Mouse (Mus musculus) megakaryocyte-erythroid progenitor cell, adult 5-6 weeks (primary cell): ENCODE measurements at regions not wholly inside any gene's neighbourhood (a gene's known extent, or its start where the extent isn't known, plus 50 kb on each side); places are given as distances from the start of the nearest gene placed in this dataset.

Source experiments
- ATAC-seq: replicated peaks from 2 replicates; pipeline ENCODE4 v1.8.0; 2016; ENCODE audit warnings: mild to moderate bottlenecking, inconsistent platforms; ENCODE audit not compliant: severe bottlenecking, poor library complexity, low FRiP score, low TSS enrichment

DNA sequence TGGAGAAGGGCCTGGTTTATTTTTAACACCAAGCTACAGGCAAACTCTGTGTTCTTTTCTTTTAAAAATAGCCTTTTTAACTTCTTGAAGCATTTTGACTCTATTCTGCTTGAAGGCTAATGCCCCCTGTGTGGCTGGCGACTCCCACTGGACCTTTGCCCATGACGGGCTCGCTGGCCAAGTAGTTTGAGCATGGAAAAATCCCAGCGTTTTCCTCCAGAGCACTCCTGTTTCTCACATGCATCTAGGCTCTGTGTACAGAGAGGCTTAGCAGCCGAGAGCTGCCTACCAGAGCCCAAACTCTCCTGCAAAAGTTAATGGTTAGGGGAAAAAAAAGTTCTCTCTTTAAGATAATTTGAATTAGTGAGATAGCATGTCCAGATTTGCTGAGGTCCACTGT is 52.7 kb upstream of the Anapc15-ps start:
- ATAC-seq, result no peak

DNA sequence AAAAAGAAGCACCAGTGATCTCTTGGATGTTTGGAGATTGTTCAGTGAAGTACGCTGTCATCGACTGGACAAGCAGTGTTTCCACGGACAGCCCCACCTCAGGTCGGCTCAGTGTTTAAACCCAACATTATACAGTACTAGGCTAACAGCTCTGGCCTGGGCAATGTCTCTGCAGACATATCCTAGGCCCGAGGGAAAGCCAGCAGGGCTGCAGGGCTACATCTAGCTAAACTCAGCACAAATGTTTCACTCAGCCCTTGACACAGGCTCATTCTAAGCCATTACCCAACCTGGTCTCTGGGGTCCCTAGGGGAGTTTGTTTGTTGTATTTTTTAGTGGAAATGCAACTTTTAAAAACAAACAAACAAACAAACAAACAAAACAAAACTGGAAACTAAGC is 52.1 kb upstream of the Anapc15-ps start:
- no peak for ATAC-seq
